Mouse (Mus musculus): ENCODE measurements around the gene St8sia6.
"Not testable (repeated sequence)": the region's sequence is repeated elsewhere in the genome, so short reads cannot be mapped to it uniquely, and the experiment has no call there.

St8sia6 gene

GRCm38 (mm10) chr2:13757412-13757811 lies 36.5 kb downstream of the St8sia6 start:
- DNase-seq, result no peak

- no peak for DNase-seq
Measured at GRCm38 (mm10) chr2:13755733-13756132, 38.1 kb downstream of the St8sia6 start.

- DNase-seq, result no peak
Measured at GRCm38 (mm10) chr2:13751691-13752090, 42.2 kb downstream of the St8sia6 start.

GRCm38 (mm10) chr2:13750777-13751176 lies 43.1 kb downstream of the St8sia6 start:
- DNase-seq, result no peak

- peak; percentile 6 for DNase-seq
Measured at GRCm38 (mm10) chr2:13750089-13750488, 43.8 kb downstream of the St8sia6 start.

- DNase-seq, result no peak
Measured at GRCm38 (mm10) chr2:13749176-13749575, 44.7 kb downstream of the St8sia6 start.

GRCm38 (mm10) chr2:13747576-13747975 lies 46.3 kb downstream of the St8sia6 start:
- no peak for DNase-seq

- no peak for DNase-seq
Measured at GRCm38 (mm10) chr2:13746023-13746422, 47.8 kb downstream of the St8sia6 start.

- no peak for DNase-seq
Measured at GRCm38 (mm10) chr2:13738704-13739103, 55.2 kb downstream of the St8sia6 start.

- DNase-seq, result peak; percentile 7
Measured at GRCm38 (mm10) chr2:13727901-13728300, 66.0 kb downstream of the St8sia6 start.

- no peak for DNase-seq
Measured at GRCm38 (mm10) chr2:13725592-13725991, 68.3 kb downstream of the St8sia6 start.

- peak; percentile 6 for DNase-seq
Measured at GRCm38 (mm10) chr2:13722241-13722640, 71.6 kb downstream of the St8sia6 start.

- DNase-seq, result no peak
Measured at GRCm38 (mm10) chr2:13718628-13719185, 75.2 kb downstream of the St8sia6 start.

GRCm38 (mm10) chr2:13708785-13709184 lies 85.1 kb downstream of the St8sia6 start:
- DNase-seq, result no peak

- DNase-seq, result no peak
Measured at GRCm38 (mm10) chr2:13697514-13697913, 96.3 kb downstream of the St8sia6 start.

- DNase-seq, result no peak
Measured at GRCm38 (mm10) chr2:13694417-13694816, 99.4 kb downstream of the St8sia6 start.

GRCm38 (mm10) chr2:13684380-13684779 lies 109.5 kb downstream of the St8sia6 start:
- DNase-seq, result no peak

- no peak for DNase-seq
Measured at GRCm38 (mm10) chr2:13683205-13683570, 110.7 kb downstream of the St8sia6 start.

GRCm38 (mm10) chr2:13682488-13683204 lies 111.2 kb downstream of the St8sia6 start:
- no peak for DNase-seq

GRCm38 (mm10) chr2:13672946-13673345 lies 120.9 kb downstream of the St8sia6 start:
- DNase-seq, result peak; percentile 25

GRCm38 (mm10) chr2:13672426-13672825 lies 121.4 kb downstream of the St8sia6 start:
- DNase-seq, result no peak

- no peak for DNase-seq
Measured at GRCm38 (mm10) chr2:13634866-13635265, 159.0 kb downstream of the St8sia6 start.

GRCm38 (mm10) chr2:13630136-13630832 lies 163.6 kb downstream of the St8sia6 start:
- no peak for DNase-seq

GRCm38 (mm10) chr2:13603636-13604035 lies 190.2 kb downstream of the St8sia6 start:
- not testable (repeated sequence) for DNase-seq

Measured in kidney, postnatal 10 days (tissue).